Mouse (Mus musculus) thymus, adult 2 months (tissue): ENCODE measurements around the gene Spi1. TPM values are rescaled to one million over a fixed set of nuclear protein-coding genes. Genes with fewer than 3 reads are reported as not detected.

Source experiments
- DNase-seq: peaks from one replicate; pipeline ENCODE4 v3.0.0; 2021
- H3K27ac ChIP-seq: fragments of 200-500 bp; 2 replicates; pipeline ENCODE4 v1.5.1; 2012; ENCODE audit warnings: low read length, control low read depth; ENCODE audit not compliant: control insufficient read depth, insufficient read depth
- H3K27me3 ChIP-seq: fragments of 200-500 bp; 2 replicates; pipeline ENCODE4 v1.6.1; 2012; ENCODE audit warnings: mild to moderate bottlenecking, low read length, moderate library complexity, mixed read lengths; ENCODE audit not compliant: control insufficient read depth, insufficient read depth
- H3K36me3 ChIP-seq: fragments of 200-500 bp; 2 replicates; pipeline ENCODE4 v1.6.1; 2012; ENCODE audit warnings: mild to moderate bottlenecking, low read length, moderate library complexity; ENCODE audit not compliant: control insufficient read depth, insufficient read depth
- H3K4me1 ChIP-seq: fragments of 200-500 bp; replicated peaks from 2 replicates; pipeline ENCODE4 v1.6.1; 2012; ENCODE audit warnings: low read length; ENCODE audit not compliant: control insufficient read depth, insufficient read depth
- H3K4me3 ChIP-seq: fragments of 200-500 bp; 2 replicates; pipeline ENCODE4 v1.5.1; 2012; ENCODE audit warnings: mild to moderate bottlenecking, low read length, control low read depth, moderate library complexity; ENCODE audit not compliant: control insufficient read depth, insufficient read depth
- CTCF ChIP-seq: fragments of 200-500 bp; IDR thresholded peaks from 2 replicates; pipeline ENCODE4 v1.5.1; 2012; ENCODE audit warnings: mild to moderate bottlenecking, control low read depth, low read length, moderate library complexity, borderline replicate concordance; ENCODE audit not compliant: control insufficient read depth, poor library complexity, insufficient read depth; ENCODE audit errors: extremely low read depth
- POLR2A ChIP-seq: fragments of 200-500 bp; IDR thresholded peaks from 2 replicates; pipeline ENCODE4 v1.6.1; 2012; ENCODE audit warnings: mild to moderate bottlenecking, low read length, control low read depth, moderate library complexity; ENCODE audit not compliant: control insufficient read depth, poor library complexity, insufficient read depth; ENCODE audit errors: extremely low read depth
- WGBS: fragments of 180-500 bp; shearing (Covaris S2); methylation state at CpG from one replicate; pipeline ENCODE4 v1.1.7; 2018; 5-methylcytosine and 5-hydroxymethylcytosine counted together
- polyA plus RNA-seq: library from polyadenylated mRNA; depleted of rRNA; stranded (reverse); fragments of >200 nt; gene quantifications from 2 replicates; pipeline ENCODE4 v1.2.3, GENCODE M21; 2012

Gene Spi1
- polyA plus RNA-seq, 1 experiment = 55.7 TPM

DNA sequence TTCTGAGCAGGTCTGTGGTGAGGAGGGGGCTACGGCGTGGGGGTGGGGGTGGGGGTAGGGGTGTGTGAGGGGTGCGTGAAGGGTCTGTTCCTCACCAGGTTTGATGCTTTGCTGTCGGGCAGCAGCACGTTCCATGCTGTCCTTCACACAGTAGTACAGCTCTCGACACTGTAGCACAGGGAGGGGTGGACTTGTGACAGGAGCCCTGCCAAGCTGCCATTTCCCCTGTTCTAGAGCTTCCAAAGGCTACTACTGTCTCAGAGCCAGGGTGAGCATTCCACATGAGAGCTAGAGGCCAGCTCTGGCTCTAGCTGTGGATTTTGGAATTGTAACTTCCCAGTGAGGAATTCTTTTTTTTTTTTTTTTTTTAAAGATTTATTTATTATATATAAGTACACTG lies 60.7 kb downstream of the Spi1 start:
- DNase-seq = no peak
- TF ChIP-seq CTCF = no peak
- no peak for TF ChIP-seq POLR2A
- no peaks in the 10 kb centered on the region for H3K27me3 ChIP-seq
- WGBS = over 99% methylated on average over 6 of the region's 6 CpGs
- no peaks in the 10 kb centered on the region for H3K4me1 ChIP-seq
- no peak overlapping the region for H3K4me3 ChIP-seq
- H3K27ac ChIP-seq = no peak overlapping the region
- H3K36me3 ChIP-seq = peaks cover 92% of the 10 kb centered on the region

GRCm38 (mm10) chr2:91143401-91143800 lies 61.2 kb downstream of the Spi1 start:
- Histone ChIP-seq H3K27ac (no peak overlapping the region), H3K36me3 (peaks cover 91% of the 10 kb centered on the region), H3K4me1 (no peaks in the 10 kb centered on the region), H3K4me3 (no peak overlapping the region), H3K27me3 (no peaks in the 10 kb centered on the region)
- TF ChIP-seq POLR2A = no peak
- TF ChIP-seq CTCF = no peak
- no peak for DNase-seq
- WGBS = 98% methylated on average over 11 of the region's 11 CpGs

GRCm38 (mm10) chr2:91148101-91148500 lies 65.9 kb downstream of the Spi1 start:
- no peak for DNase-seq
- Histone ChIP-seq H3K27ac (no peak overlapping the region), H3K4me3 (no peak overlapping the region), H3K4me1 (no peaks in the 10 kb centered on the region), H3K27me3 (no peaks in the 10 kb centered on the region), H3K36me3 (peaks cover 93% of the 10 kb centered on the region)
- TF ChIP-seq CTCF = no peak
- no peak for TF ChIP-seq POLR2A

GRCm38 (mm10) chr2:91151331-91151730 lies 69.1 kb downstream of the Spi1 start:
- peaks cover 93% of the 10 kb centered on the region for H3K36me3 ChIP-seq
- no peak overlapping the region for H3K4me3 ChIP-seq
- H3K4me1 ChIP-seq = no peaks in the 10 kb centered on the region
- TF ChIP-seq POLR2A (no peak), CTCF (no peak)
- 97% methylated on average over 1 of the region's 1 CpGs for WGBS
- H3K27me3 ChIP-seq = no peaks in the 10 kb centered on the region
- DNase-seq = no peak
- H3K27ac ChIP-seq = no peak overlapping the region

- TF ChIP-seq POLR2A = no peak
- TF ChIP-seq CTCF = no peak
- 92% methylated on average over 3 of the region's 3 CpGs for WGBS
- no peak for DNase-seq
- no peak overlapping the region for H3K4me3 ChIP-seq
- H3K27ac ChIP-seq = no peak overlapping the region
- H3K4me1 ChIP-seq = no peaks in the 10 kb centered on the region
- no peaks in the 10 kb centered on the region for H3K27me3 ChIP-seq
- H3K36me3 ChIP-seq = peaks cover 91% of the 10 kb centered on the region
These were observed 70.7 kb downstream of the Spi1 start for GRCm38 (mm10) chr2:91152885-91153377.

DNA sequence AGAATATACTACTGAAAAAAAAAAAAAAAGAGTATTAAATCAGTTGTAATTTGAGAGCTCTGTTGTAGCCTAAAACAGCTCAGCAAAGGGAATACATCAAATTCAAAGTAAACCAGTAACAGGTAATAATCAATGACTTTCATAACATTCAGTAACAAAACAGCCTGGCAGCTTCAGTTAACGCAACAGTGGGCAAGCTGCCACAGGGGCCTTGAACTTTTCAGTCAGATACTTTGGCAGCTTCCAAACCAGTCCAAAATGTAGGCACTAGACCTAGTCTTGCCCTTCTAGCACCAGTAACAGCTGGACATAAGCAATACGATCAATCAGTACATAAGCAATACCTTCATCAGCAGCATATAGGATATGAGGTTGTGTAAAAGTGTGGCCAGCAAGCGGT lies 71.9 kb downstream of the Spi1 start:
- Histone ChIP-seq H3K4me1 (no peaks in the 10 kb centered on the region), H3K4me3 (no peak overlapping the region), H3K36me3 (peaks cover 92% of the 10 kb centered on the region), H3K27me3 (no peaks in the 10 kb centered on the region), H3K27ac (no peak overlapping the region)
- TF ChIP-seq CTCF = no peak
- TF ChIP-seq POLR2A = no peak
- DNase-seq = no peak
- WGBS = 97% methylated on average over 3 of the region's 3 CpGs

DNA sequence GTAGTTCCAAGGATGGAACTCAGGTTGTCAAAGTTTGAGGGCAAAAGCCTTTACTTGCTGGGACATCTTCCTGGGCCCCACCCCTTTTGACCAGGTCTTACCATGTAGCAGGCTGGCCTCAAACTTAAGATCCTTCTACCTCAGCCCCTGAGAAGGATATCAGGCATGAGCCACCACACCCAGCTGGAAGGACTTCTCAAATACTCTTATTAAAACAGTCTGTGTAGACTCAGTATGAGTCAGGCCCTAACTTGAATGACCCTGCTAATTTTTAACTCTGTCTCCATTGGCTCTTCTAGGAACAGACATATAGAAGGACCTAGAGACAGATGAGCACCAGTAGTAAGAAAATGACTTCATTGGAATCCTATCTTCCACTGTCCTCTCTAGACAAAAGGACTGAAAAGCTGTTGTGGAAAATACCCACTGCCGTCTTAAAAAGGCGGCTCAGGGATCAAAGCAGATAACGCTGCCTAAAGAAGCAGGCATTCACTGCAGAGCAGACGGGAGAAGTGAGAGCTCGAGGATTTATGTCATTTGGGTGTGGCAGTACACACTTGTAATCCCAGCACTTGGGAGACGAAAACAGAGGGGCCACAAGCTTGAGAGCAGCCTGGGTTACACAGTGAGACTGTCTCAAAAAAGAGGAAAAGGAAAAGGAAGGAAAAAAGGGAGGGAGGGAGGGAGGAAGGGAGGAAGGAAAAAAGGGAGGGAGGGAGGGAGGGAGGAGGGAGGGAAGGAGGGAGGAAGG lies 75.0 kb downstream of the Spi1 start:
- H3K27ac ChIP-seq = no peak overlapping the region
- TF ChIP-seq POLR2A (no peak), CTCF (no peak)
- H3K4me1 ChIP-seq = no peaks in the 10 kb centered on the region
- H3K4me3 ChIP-seq = no peak overlapping the region
- no peak for DNase-seq
- H3K27me3 ChIP-seq = no peaks in the 10 kb centered on the region
- 98% methylated on average over 6 of the region's 6 CpGs for WGBS
- peaks cover 97% of the 10 kb centered on the region for H3K36me3 ChIP-seq

DNA sequence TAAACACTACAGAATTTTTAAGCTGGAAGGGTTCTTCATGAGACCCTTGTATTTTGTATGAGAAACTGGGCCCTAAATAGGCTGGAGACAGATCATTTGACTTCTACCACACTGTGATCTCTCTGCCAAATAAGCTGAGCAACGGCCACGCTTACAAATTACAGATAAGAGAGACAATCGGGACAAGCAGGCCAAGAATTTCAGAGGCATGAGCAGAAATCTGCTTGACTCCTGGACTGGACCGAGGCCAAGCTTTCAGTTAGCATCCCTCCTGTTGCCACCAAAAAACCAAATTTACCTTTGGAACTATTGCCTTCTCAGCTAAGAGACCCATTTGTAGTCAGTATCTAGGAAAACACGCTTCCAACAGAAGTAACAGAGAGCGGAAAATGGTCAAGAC lies 78.4 kb downstream of the Spi1 start:
- 96% methylated on average over 6 of the region's 6 CpGs for WGBS

More for the DNA sequence above, 78.4 kb downstream of the Spi1 start:
- Histone ChIP-seq H3K4me1 (no peaks in the 10 kb centered on the region), H3K4me3 (no peak overlapping the region), H3K27me3 (no peaks in the 10 kb centered on the region), H3K27ac (no peak overlapping the region), H3K36me3 (peaks cover 96% of the 10 kb centered on the region)
- TF ChIP-seq POLR2A (no peak), CTCF (no peak)
- DNase-seq = no peak
